Mouse (Mus musculus) adrenal gland, adult 2 months (tissue): ENCODE measurements at regions not wholly inside any gene's neighbourhood (a gene's known extent, or its start where the extent isn't known, plus 50 kb on each side); places are given as distances from the start of the nearest gene placed in this dataset.
A peak's percentile ranks its signal among the peaks of the same experiment; 100 is the strongest.

Experiments
- DNase-seq: peaks from one replicate; pipeline ENCODE4 v3.0.0; 2021

DNA sequence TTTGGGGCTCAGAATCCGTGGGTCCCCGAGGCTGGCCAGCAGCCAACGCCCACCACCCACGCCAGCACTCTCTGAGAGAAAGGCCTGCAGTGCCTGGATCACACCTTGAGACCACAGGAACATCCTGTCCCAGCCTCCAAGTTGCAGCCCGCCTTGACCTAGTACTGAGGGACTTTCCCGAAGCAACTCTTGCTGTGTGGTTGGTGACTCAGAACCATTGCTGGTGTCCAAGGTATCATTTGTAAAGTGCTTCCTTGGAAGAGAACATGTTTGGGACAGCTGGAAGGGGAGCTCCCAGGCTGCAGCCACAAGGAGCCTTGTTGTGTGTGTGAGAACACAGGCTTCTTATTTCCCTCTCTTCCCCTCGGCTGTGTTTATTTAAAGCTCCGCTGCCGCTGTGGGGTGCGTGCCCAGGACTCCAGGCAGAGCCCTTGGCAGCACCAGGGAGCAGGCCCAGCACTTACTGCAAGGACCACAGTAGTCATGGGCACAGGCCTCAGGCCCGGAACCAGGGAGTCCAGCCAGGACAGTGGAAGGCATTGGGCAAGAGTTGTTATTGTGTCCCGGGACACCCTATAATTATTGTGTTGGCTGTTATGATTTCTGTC, 2153.8 kb upstream of the Gm7489 start:
- DNase-seq, result peak; percentile 78

DNA sequence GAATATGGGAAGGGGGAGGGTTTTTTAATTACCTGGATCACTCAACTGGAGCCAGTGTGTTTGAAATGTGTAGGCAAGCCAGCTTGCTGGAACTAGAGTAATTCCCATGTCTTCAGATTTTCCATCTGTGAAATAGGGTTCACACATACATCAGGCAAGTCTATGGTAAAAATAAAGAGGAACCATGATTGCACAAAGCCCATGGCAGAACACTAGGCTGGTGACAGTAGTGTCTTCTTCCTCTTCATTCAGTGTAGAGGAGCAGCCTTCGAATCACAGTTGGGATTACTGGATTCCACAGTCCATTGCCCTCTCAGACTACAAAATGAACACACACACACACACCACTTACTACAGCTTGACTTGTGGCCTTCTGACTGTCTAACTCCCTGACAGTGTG, 2150.5 kb upstream of the Gm7489 start:
- DNase-seq, result no peak
